15 mouse cellular contexts compared by ENCODE assay signal in genomic region chr2:148551207-148551606, GRCm38 (mm10).
"Had no signal": no experiment of that assay in that cellular context is flagged by ENCODE, and none has a peak within 500 bp of the region (broad histone marks: within the 10 kb centered on the region; RNA-seq: fewer than 3 reads in every experiment).

No protein-coding gene starts in this region.

- H3K9me3 ChIP-seq: limb, embryonic 12.5 days; limb, embryonic 15.5 days had no signal

- DNase-seq: kidney, adult 2 months; kidney, postnatal 25 days; left cerebral cortex, postnatal 4 days; liver, postnatal 0 days; lung, postnatal 4 days; midbrain, embryonic 14.5 days; thymus, adult 18-20 months; thymus, postnatal 36 days had no signal

- H3K36me3 ChIP-seq: limb, embryonic 12.5 days; limb, embryonic 15.5 days had no signal

- H3K27me3 ChIP-seq: limb, embryonic 12.5 days; limb, embryonic 15.5 days had no signal

- ATAC-seq: intestine, postnatal 0 days; liver, postnatal 0 days had no signal

- H3K27ac ChIP-seq: kidney, postnatal 0 days; limb, embryonic 12.5 days; limb, embryonic 15.5 days; liver, embryonic 14.5 days had no signal

- H3K9ac ChIP-seq: limb, embryonic 12.5 days; limb, embryonic 15.5 days; liver, embryonic 14.5 days; liver, postnatal 0 days had no signal

- H3K4me2 ChIP-seq: limb, embryonic 12.5 days; limb, embryonic 15.5 days; liver, embryonic 11.5 days; midbrain, embryonic 11.5 days had no signal

- H3K4me3 ChIP-seq: limb, embryonic 12.5 days; limb, embryonic 15.5 days had no signal

- H3K4me1 ChIP-seq: limb, embryonic 12.5 days; limb, embryonic 15.5 days had no signal
